Mouse (Mus musculus) CH12.LX (cell line): ENCODE results near the gene Ank.

Experiments
- CTCF ChIP-seq, 2 experiments: IDR thresholded peaks in 1 of 2; conservative IDR thresholded peaks in 1 of 2; 2 replicates each; pipeline ENCODE4 v1.5.1; 2011 to 2012; ENCODE audit warnings: low read depth in 2 of 2, low read length in 2 of 2, improper control_type of control experiment in 1 of 2, inconsistent platforms in 1 of 2, mild to moderate bottlenecking in 1 of 2, moderate library complexity in 1 of 2
- EP300 ChIP-seq: IDR thresholded peaks from 2 replicates; pipeline ENCODE4 v1.6.1; 2011; ENCODE audit warnings: low read length, improper control_type of control experiment
- MXI1 ChIP-seq: IDR thresholded peaks from 2 replicates; pipeline ENCODE4 v1.6.1; 2011; ENCODE audit warnings: mild to moderate bottlenecking, low read depth, low read length, improper control_type of control experiment
- ZMIZ1 ChIP-seq: IDR thresholded peaks from 2 replicates; pipeline ENCODE4 v1.6.1; 2012; ENCODE audit warnings: low read depth, mild to moderate bottlenecking, inconsistent platforms, low read length, improper control_type of control experiment

DNA sequence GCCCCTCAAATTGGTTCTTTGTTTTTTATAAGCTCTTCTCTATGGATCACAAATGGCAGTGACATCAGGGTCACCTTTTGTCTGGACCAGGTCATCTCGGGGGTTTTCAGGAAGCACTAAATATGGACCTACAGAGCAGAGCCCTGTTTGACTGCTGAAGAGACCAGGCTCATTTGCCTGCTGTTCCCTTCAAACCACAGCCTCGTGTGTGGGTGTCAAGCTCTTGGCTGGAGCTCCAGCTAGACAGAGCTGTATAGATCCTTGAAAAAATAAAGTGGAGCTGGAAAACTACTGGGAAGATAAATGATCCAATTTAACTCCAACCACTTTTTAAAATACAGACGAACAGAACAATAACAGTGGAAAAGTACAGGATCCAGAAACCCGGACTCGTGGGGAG lies 70.3 kb downstream of the Ank start:
- TF ChIP-seq MXI1 (no peak), EP300 (no peak), ZMIZ1 (no peak), CTCF (conservative IDR thresholded peaks at IDR 0.05 in 1 of 2, IDR thresholded peaks at IDR 0.05 in 1 of 2; ENCODE audit: low read depth in 2 of 2, low read length in 2 of 2) (no peak)
